Mouse (Mus musculus) lung, postnatal 0 days (tissue): ENCODE measurements around the gene Efcc1. TPM values are rescaled to one million over a fixed set of nuclear protein-coding genes. Genes with fewer than 3 reads are reported as not detected.
A peak's percentile ranks its signal among the peaks of the same experiment; 100 is the strongest.

Experiments
- ATAC-seq: fragments of 200-750 bp; cut with Nextera tagmentation; 2 replicates; pipeline ENCODE4 v1.8.0; 2017; ENCODE audit warnings: moderate library complexity
- DNase-seq: peaks from one replicate; pipeline ENCODE4 v3.0.0-alpha.2; 2016; ENCODE audit warnings: low spot score
- H3K27ac ChIP-seq: fragments of 300-500 bp; sonication (generic); 2 replicates; pipeline ENCODE4 v1.5.1; 2014; ENCODE audit warnings: antibody characterized with exemption, mild to moderate bottlenecking, low read length, mixed read lengths
- H3K27me3 ChIP-seq: fragments of 300-500 bp; sonication (generic); replicated peaks from 2 replicates; pipeline ENCODE4 v1.6.1; 2014; ENCODE audit warnings: low read length, mixed read lengths; ENCODE audit not compliant: insufficient read depth
- H3K36me3 ChIP-seq: fragments of 300-500 bp; sonication (generic); 2 replicates; pipeline ENCODE4 v1.6.1; 2014; ENCODE audit warnings: low read length, mixed read lengths; ENCODE audit not compliant: insufficient read depth
- H3K4me1 ChIP-seq: fragments of 300-500 bp; sonication (generic); 2 replicates; pipeline ENCODE4 v1.6.1; 2014; ENCODE audit warnings: antibody characterized with exemption, low read depth, low read length, mixed read lengths; ENCODE audit not compliant: insufficient read depth
- H3K4me2 ChIP-seq: fragments of 300-500 bp; sonication (generic); replicated peaks from 2 replicates; pipeline ENCODE4 v1.6.1; 2014; ENCODE audit warnings: low read depth, mild to moderate bottlenecking, low read length, moderate library complexity, mixed read lengths
- H3K4me3 ChIP-seq: fragments of 300-500 bp; sonication (generic); 2 replicates; pipeline ENCODE4 v1.5.1; 2014; ENCODE audit warnings: low read depth, low read length
- H3K9ac ChIP-seq: fragments of 300-500 bp; sonication (generic); replicated peaks from 2 replicates; pipeline ENCODE4 v1.6.1; 2014; ENCODE audit warnings: low read depth, mild to moderate bottlenecking
- H3K9me3 ChIP-seq: fragments of 300-500 bp; sonication (generic); 2 replicates; pipeline ENCODE4 v1.6.1; 2016; ENCODE audit warnings: low read length, mixed read lengths
- CTCF ChIP-seq: IDR thresholded peaks from 2 replicates; pipeline ENCODE4 v1.5.1; 2016; ENCODE audit warnings: antibody characterized with exemption, mild to moderate bottlenecking
- EP300 ChIP-seq: IDR thresholded peaks from 2 replicates; pipeline ENCODE4 v1.6.1; 2016; ENCODE audit warnings: antibody characterized with exemption, mild to moderate bottlenecking, control low read depth
- WGBS: fragments of 180-500 bp; shearing (Covaris S2); extraction: QIAGEN DNeasy Blood & Tissue Kit; methylation state at CpG from one replicate; pipeline ENCODE4 v1.1.7; 2014; 5-methylcytosine and 5-hydroxymethylcytosine counted together
- polyA plus RNA-seq: library from polyadenylated mRNA; unstranded; fragments of >200 nt; fragmentation: Nextera tagmentation; extraction: Ambion mirVana; gene quantifications from 2 replicates; pipeline ENCODE4 v1.2.1, GENCODE M21; 2015

Gene Efcc1
- polyA plus RNA-seq, 1 experiment from 2014 or later: 4.0 TPM

DNA sequence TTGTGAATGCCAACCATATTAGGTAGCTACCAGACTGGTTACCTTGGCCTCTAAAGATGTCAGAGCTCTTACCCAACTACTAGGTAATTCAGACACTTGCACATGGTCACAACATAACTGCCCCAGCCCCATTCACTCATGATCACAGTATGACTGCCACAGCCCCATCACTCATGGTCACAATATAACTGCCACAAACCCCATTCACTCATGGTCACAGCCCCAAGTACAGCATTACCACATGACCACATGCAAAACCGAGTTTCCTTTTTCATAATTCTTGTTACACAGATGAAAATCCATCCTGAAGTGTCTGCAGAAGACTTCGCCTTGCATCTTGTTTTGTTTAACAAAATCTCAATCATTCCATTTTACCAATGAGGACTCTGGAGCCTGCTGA lies 17.4 kb downstream of the Efcc1 start:
- H3K9me3 ChIP-seq: no peaks in the 10 kb centered on the region
- H3K9ac ChIP-seq: no peak overlapping the region
- WGBS: 69% methylated on average over 2 of the region's 2 CpGs
- H3K27ac ChIP-seq: no peak overlapping the region
- no peak for DNase-seq
- no peak overlapping the region for H3K4me2 ChIP-seq
- H3K27me3 ChIP-seq: no peaks in the 10 kb centered on the region
- no peak for ATAC-seq
- H3K4me1 ChIP-seq: no peaks in the 10 kb centered on the region; the same call in 1 of the 2 replicates
- no peak overlapping the region for H3K4me3 ChIP-seq
- H3K36me3 ChIP-seq: no peaks in the 10 kb centered on the region
- TF ChIP-seq EP300 (no peak), CTCF (no peak)

DNA sequence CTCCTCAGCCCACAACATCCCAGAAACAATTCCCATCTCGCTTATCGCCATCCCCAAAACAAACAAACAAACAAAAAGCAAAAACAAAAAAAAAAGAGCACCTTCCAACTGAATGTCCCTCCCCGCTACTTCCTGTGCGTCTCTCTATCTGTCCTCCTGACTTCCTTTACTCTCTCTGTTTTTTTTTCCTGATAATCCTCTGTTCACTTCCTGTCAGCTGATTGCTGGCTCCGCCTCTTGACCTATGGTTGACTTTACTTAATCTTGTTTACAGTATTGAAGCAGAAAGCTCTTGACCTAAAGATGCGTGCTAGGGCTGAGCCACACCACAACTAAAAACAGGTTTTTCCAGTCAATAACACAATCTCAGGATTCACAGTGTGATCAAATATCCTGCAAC lies 17.9 kb downstream of the Efcc1 start:
- 76% methylated on average over 6 of the region's 6 CpGs for WGBS
- H3K9me3 ChIP-seq: no peaks in the 10 kb centered on the region
- H3K27ac ChIP-seq: no peak overlapping the region
- ATAC-seq: peak; percentile 20
- no peaks in the 10 kb centered on the region; the same call in 1 of the 2 replicates for H3K4me1 ChIP-seq
- no peak overlapping the region for H3K4me2 ChIP-seq
- H3K4me3 ChIP-seq: no peak overlapping the region
- no peaks in the 10 kb centered on the region for H3K36me3 ChIP-seq
- TF ChIP-seq CTCF (no peak), EP300 (0 out of 2 replicates have a peak, but pooled peaks have one; percentile 13)
- no peak overlapping the region for H3K9ac ChIP-seq
- peak; percentile 78 for DNase-seq
- no peaks in the 10 kb centered on the region for H3K27me3 ChIP-seq

DNA sequence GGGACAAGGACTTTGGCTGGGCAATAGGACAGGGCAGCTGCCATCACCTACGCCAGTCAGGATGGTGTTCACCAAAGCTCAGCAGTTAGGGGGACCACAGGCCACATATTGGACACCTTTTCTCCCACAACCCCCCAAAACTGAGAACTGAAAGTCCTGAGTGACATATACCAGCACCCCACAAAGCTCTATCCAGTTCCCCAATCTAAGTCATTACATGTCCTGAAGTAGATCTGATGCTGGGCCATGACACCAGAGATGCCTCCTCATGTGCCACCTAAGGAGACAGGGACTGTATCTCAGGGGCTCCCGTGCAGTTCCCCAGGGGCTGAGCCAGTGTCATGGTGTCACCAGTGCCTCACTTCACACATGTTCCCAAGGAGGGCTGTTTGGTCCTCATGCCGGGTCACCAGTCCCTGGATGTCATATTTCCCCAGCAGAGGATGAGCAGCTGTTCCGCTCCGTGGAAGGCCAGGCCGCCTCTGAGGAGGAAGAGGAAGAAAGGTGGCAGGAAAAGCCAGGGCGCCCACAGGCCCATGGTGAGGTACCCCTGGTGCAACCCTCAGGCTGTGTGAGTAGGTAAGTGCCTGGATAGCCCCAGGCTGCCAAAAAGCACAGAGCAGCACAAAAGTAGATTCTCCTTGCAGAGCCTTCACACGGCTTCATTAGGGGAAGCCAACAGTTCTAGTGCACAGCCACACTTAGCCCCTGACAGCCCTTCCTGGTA lies 19.7 kb downstream of the Efcc1 start:
- TF ChIP-seq EP300 (no peak), CTCF (no peak)
- Histone ChIP-seq H3K4me1 (no peaks in the 10 kb centered on the region; the same call in 1 of the 2 replicates), H3K36me3 (no peaks in the 10 kb centered on the region), H3K27me3 (no peaks in the 10 kb centered on the region), H3K9ac (no peak overlapping the region), H3K4me3 (no peak overlapping the region), H3K9me3 (no peaks in the 10 kb centered on the region), H3K27ac (no peak overlapping the region), H3K4me2 (no peak overlapping the region)
- no peak for ATAC-seq
- no peak for DNase-seq
- WGBS: 76% methylated on average over 8 of the region's 8 CpGs

DNA sequence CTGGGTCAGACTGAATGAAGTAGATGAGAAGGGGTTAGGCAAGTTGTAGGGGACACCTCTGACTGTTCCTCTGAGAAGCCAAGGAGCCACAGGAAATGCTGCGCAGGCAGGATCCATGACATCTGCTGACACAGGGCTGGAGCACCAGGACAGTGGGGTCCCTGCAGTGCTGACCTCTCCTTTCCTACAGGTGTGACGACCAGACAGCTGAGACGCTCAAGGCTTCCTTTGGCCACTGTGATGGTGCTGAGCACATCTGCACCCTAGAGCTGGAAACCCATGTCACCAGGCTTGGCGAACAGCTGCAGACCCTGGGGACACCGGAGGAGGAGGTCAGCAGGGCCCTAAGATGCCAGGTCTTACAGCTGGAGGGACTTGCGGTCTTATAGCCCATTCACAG lies 20.9 kb downstream of the Efcc1 start:
- TF ChIP-seq CTCF (no peak), EP300 (no peak)
- ATAC-seq: no peak

DNA sequence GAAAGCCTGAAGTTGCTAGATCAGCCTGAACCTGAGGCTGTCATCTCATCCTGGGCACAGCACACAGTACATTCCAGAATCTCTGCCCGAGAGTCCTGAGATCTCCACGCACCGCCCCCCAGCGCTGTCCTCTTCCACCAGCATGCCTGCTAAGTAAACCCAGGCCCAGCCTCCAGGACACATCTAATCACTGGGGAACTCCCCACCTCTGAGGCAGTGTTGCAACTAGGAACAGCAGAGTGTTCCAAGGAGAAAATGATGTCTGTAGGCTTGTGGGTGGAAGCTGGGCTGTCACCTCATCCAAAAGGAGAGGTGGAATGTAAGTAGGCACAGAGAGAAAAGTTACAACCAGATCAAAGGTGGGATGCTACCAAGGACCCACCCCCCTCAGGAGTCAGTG lies 24.5 kb downstream of the Efcc1 start:
- TF ChIP-seq CTCF (no peak), EP300 (no peak)
- Histone ChIP-seq H3K4me2 (no peak overlapping the region), H3K27me3 (no peaks in the 10 kb centered on the region), H3K36me3 (no peaks in the 10 kb centered on the region), H3K4me1 (no peaks in the 10 kb centered on the region), H3K9ac (no peak overlapping the region), H3K9me3 (no peaks in the 10 kb centered on the region), H3K4me3 (no peak overlapping the region), H3K27ac (no peak overlapping the region)
- WGBS: 79% methylated on average over 4 of the region's 4 CpGs
- ATAC-seq (no peak), DNase-seq (no peak)

More for the DNA sequence above, 20.9 kb downstream of the Efcc1 start:
- H3K4me3 ChIP-seq: no peak overlapping the region
- H3K36me3 ChIP-seq: no peaks in the 10 kb centered on the region
- H3K27ac ChIP-seq: no peak overlapping the region
- H3K4me2 ChIP-seq: no peak overlapping the region
- H3K4me1 ChIP-seq: no peaks in the 10 kb centered on the region
- no peak for DNase-seq
- H3K9ac ChIP-seq: no peak overlapping the region
- 97% methylated on average over 6 of the region's 6 CpGs for WGBS
- no peaks in the 10 kb centered on the region for H3K9me3 ChIP-seq
- no peaks in the 10 kb centered on the region for H3K27me3 ChIP-seq

DNA sequence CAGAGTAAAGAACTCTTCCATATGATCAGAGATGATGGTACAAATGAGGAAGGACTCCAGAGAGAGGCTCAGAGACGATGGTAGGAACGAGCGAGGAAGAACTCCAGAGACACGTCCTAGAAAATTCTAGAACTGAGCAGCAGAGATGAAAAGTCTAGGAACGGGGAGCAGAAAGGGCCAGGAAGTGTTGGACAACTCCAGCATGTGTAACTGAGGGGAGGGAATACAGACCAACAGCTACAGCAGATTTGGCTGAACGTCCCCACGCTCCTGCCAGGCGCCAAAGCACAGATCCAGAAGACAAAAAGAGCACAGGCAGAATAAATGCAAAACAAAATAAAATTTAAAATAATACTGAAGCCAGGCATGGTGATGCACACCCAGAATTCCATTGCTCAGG lies 26.2 kb downstream of the Efcc1 start:
- ATAC-seq: no peak
- no peak for TF ChIP-seq EP300
- no peak for TF ChIP-seq CTCF
- no peak for DNase-seq
- H3K4me3 ChIP-seq: no peak overlapping the region
- H3K36me3 ChIP-seq: no peaks in the 10 kb centered on the region
- no peaks in the 10 kb centered on the region for H3K4me1 ChIP-seq
- H3K9ac ChIP-seq: no peak overlapping the region
- H3K27ac ChIP-seq: no peak overlapping the region
- WGBS: 84% methylated on average over 8 of the region's 8 CpGs
- no peak overlapping the region for H3K4me2 ChIP-seq
- H3K27me3 ChIP-seq: no peaks in the 10 kb centered on the region
- H3K9me3 ChIP-seq: no peaks in the 10 kb centered on the region

DNA sequence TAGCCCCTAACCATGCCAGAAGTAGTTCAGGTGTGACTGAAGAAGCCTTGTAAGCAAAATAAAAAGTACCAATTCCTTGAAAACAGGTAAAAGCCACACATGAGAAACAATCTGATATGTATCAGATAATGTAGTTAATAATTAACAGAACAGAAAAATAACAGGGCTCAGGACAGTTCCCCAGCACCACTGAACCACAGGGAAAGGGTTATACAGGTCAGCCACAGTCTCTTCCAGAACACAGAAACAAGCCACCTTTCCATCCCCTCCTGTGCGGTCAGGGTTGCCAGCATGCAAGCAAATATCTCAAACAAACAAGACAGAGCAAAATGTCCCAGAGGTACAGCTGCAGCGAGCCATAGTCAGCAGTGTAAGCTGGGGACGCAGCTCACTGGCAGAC lies 28.7 kb downstream of the Efcc1 start:
- no peak overlapping the region for H3K4me3 ChIP-seq
- H3K4me1 ChIP-seq: no peaks in the 10 kb centered on the region
- DNase-seq: no peak
- H3K9ac ChIP-seq: no peak overlapping the region
- ATAC-seq: no peak
- no peak overlapping the region for H3K27ac ChIP-seq
- H3K4me2 ChIP-seq: no peak overlapping the region
- H3K9me3 ChIP-seq: no peaks in the 10 kb centered on the region
- no peaks in the 10 kb centered on the region for H3K36me3 ChIP-seq
- WGBS: 45% methylated on average over 3 of the region's 3 CpGs
- no peaks in the 10 kb centered on the region for H3K27me3 ChIP-seq
- TF ChIP-seq EP300 (no peak), CTCF (no peak)
